In the genomic region with DNA sequence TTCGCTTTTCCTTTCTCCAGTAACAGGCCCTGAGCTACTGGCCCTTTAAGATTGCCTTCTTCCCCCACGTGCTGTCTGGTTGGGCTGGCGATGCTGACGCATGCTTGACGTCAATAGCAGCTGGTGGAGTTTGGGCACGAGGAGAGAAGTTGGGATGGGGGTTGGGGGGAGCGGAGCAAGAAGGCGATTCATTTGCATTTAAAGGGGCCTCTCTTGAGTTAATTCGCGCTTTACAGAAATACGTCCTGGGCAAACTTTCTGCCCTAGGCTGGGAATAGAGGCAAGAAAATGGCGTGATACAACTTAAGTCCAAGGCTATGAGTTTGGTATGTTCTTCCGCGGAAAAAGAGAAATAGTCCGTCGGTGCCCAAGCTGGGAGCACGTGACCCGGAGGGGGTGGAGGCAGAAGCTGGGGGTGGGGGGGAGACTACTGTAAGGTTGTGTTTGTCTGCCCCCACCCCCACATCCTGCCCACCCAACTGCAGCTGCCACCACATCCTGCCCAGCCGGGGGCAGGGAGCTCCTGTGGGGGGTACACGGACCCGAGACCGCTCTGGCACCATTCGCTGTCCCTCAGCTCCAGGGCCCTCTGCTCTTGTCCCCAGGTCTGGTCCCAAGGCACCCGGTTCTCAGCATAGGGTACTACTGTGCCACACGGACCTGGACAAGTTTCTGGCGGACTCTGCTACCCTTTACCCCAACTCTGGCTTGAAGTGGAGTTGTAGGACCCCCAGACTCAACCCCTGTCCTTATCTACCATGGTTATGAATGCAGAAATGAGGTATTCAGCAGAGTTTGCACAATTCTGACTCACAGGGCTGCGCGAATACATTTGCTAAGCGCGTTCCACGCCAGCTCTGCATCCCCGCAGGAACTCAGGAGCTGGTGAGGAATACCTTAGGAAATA, we compare ENCODE assay signal across 1 mouse cellular context.
TF ChIP-seq lines count a peak whose summit lies in the region.

No protein-coding gene starts in this region.

TF ChIP-seq in CH12.LX, 34 proteins besides CTCF, POLR2A, EP300 and RAD21 (continued from another document):
- TF ChIP-seq CHD2 (IDR thresholded peaks at IDR 0.05; ENCODE audit: low read length) (peak; percentile 96), POLR2AphosphoS2 (IDR thresholded peaks at IDR 0.05; ENCODE audit: low read depth, low read length) (no peak), MAZ (IDR thresholded peaks at IDR 0.05; ENCODE audit: low read depth, low read length) (no peak; the same call in 1 of the 2 replicates), NELFE (IDR thresholded peaks at IDR 0.05; ENCODE audit: low read depth, low read length) (no peak), NRF1 (IDR thresholded peaks at IDR 0.05; ENCODE audit: low read depth, low read length) (peak; percentile 63), TBP (conservative IDR thresholded peaks at IDR 0.05; ENCODE audit: low read depth, low read length) (no peak; the same call in 1 of the 2 replicates), ZMIZ1 (IDR thresholded peaks at IDR 0.05; ENCODE audit: low read depth, low read length) (no peak), TCF12 (IDR thresholded peaks at IDR 0.05; ENCODE audit: low read depth, low read length) (peak; percentile 91), MYC (IDR thresholded peaks at IDR 0.05; ENCODE audit: low read depth, low read length) (peak; percentile 97), MAFK (IDR thresholded peaks at IDR 0.05; ENCODE audit: insufficient replicate concordance, low read length) (peak; percentile 63; the same call in 1 of the 2 replicates), KAT2A (IDR thresholded peaks at IDR 0.05; ENCODE audit: insufficient replicate concordance, low read length) (no peak; the same call in 1 of the 2 replicates), ZC3H11A (IDR thresholded peaks at IDR 0.05; ENCODE audit: low read depth, low read length) (no peak), MEF2A (IDR thresholded peaks at IDR 0.05; ENCODE audit: borderline replicate concordance, low read depth, low read length) (peak; percentile 81), GABPA (IDR thresholded peaks at IDR 0.05; ENCODE audit: insufficient replicate concordance, low read depth, low read length) (peak; percentile 14; the same call in 1 of the 2 replicates), MXI1 (IDR thresholded peaks at IDR 0.05; ENCODE audit: low read depth, low read length) (peak; percentile 95), CHD1 (IDR thresholded peaks at IDR 0.05; ENCODE audit: low read depth, low read length) (no peak), HCFC1 (IDR thresholded peaks at IDR 0.05; ENCODE audit: low read depth, low read length) (peak; percentile 70), USF2 (conservative IDR thresholded peaks at IDR 0.05; ENCODE audit: low read depth, low read length) (peak; percentile 83), PAX5 (IDR thresholded peaks at IDR 0.05; ENCODE audit: low read length) (no peak), IRF4 (IDR thresholded peaks at IDR 0.05; ENCODE audit: low read depth, low read length) (peak; percentile 72), JUN (IDR thresholded peaks at IDR 0.05; ENCODE audit: insufficient read depth, low read depth, low read length) (no peak; the same call in 1 of the 2 replicates), ZNF384 (IDR thresholded peaks at IDR 0.05; ENCODE audit: low read depth, low read length) (no peak), SMC3 (IDR thresholded peaks at IDR 0.05; ENCODE audit: low read depth, low read length) (no peak)
